Mouse (Mus musculus): ENCODE data around the gene Gm26897. TPM values are rescaled to one million over a fixed set of nuclear protein-coding genes. Genes with fewer than 3 reads are reported as not detected.

The Gm26897 gene
- polyA plus RNA-seq, 1 experiment = not detected

DNA sequence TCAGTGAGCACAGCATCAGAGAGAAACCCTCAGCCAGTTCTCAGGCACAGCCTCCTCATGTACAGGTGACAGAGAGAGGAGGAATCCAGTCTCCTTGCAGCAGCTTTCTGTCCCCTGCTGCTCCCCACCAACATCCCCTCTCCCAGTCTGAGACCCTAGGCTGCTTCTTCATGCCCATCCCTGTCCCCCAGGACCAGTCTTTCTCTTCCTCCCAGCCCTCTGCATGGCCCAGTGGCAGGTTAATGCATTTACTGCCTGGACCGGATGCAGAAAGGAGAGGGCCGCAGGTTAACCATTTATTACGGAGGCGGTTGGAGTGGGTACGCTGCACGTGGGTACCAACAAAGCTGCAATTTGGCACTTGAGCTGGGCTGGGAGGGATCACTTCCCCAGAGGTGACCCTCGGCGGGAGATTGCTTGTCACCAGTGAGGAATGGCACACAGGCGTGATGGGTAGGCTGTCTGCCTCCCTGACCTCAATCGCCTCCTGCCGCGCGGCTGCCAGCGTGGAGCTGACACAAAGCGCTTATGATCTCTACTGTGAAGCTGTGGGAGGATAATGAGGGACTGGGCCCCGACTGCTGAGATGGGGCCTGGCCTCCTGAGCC lies 3.1 kb upstream of the Gm26897 start:
- Histone ChIP-seq H3K4me3 (ENCODE audit: control insufficient read depth, low read depth, low read length) (no peak overlapping the region), H3K27ac (ENCODE audit: control insufficient read depth, insufficient read depth, low read depth, low read length) (no peak overlapping the region), H3K27me3 (ENCODE audit: control insufficient read depth, insufficient read depth, low read length) (no peaks in the 10 kb centered on the region), H3K4me1 (ENCODE audit: control insufficient read depth, insufficient read depth, low read length) (peaks cover 8% of the 10 kb centered on the region; the same call in 1 of the 2 replicates), H3K36me3 (ENCODE audit: control insufficient read depth, insufficient read depth, low read length) (no peaks in the 10 kb centered on the region)
- no peak for TF ChIP-seq POLR2A (IDR thresholded peaks at IDR 0.05; ENCODE audit: control insufficient read depth, low read depth, low read length)

DNA sequence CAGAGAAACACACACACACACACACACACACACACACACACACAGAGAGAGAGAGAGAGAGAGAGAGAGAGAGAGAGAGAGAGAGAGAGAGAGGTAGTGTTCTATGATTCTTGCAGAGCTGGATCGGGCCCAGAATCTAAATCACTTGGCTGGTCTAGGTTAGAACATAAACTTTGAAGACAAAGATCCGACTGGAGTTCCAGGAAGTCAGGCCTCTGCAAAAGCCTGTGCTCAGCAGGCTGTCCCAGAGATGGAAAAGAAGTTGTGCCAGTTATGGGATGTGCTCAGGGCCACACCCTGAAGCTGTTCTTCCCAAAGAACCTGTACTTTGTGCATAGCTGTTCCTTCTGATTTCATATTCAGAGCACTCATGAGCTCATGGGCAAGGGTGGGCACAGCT lies 1.5 kb upstream of the Gm26897 start:
- H3K27ac ChIP-seq (ENCODE audit: control insufficient read depth, insufficient read depth, low read depth, low read length) = no peak overlapping the region
- H3K36me3 ChIP-seq (ENCODE audit: control insufficient read depth, insufficient read depth, low read length) = no peaks in the 10 kb centered on the region
- H3K27me3 ChIP-seq (ENCODE audit: control insufficient read depth, insufficient read depth, low read length) = no peaks in the 10 kb centered on the region
- H3K4me3 ChIP-seq (ENCODE audit: control insufficient read depth, low read depth, low read length) = no peak overlapping the region
- TF ChIP-seq POLR2A (IDR thresholded peaks at IDR 0.05; ENCODE audit: control insufficient read depth, low read depth, low read length) (no peak), CTCF (IDR thresholded peaks at IDR 0.05; ENCODE audit: control insufficient read depth, insufficient read depth, insufficient replicate concordance, low read depth, low read length) (no peak)
- H3K4me1 ChIP-seq (ENCODE audit: control insufficient read depth, insufficient read depth, low read length) = peaks cover 8% of the 10 kb centered on the region; the same call in 1 of the 2 replicates

DNA sequence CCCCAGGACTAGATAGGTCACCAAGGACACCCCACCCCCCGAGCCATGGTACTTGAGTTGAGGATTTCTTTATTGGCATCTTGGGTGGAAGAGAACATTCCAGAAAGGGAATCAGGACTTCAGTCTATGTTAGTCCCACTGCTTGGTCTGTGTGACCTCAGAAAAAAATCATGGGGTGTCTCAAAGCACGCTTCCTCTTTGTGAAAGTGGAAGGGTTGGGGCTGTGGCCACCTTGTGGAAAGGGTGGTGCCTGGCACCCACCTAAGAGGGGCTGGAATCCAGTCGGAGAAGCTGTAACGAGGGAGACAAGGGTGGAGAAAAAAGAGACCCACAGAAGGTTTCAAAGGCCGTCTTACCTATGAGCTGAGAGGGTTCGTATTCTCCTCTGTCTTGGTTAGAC lies 5.8 kb downstream of the Gm26897 start:
- no peaks in the 10 kb centered on the region for H3K27me3 ChIP-seq (ENCODE audit: control insufficient read depth, insufficient read depth, low read length)
- TF ChIP-seq CTCF (IDR thresholded peaks at IDR 0.05; ENCODE audit: control insufficient read depth, insufficient read depth, insufficient replicate concordance, low read depth, low read length) (no peak), POLR2A (IDR thresholded peaks at IDR 0.05; ENCODE audit: control insufficient read depth, low read depth, low read length) (no peak)
- no peak overlapping the region for H3K27ac ChIP-seq (ENCODE audit: control insufficient read depth, insufficient read depth, low read depth, low read length)
- peaks cover under 1% of the 10 kb centered on the region; the same call in 1 of the 2 replicates for H3K4me1 ChIP-seq (ENCODE audit: control insufficient read depth, insufficient read depth, low read length)
- H3K36me3 ChIP-seq (ENCODE audit: control insufficient read depth, insufficient read depth, low read length) = no peaks in the 10 kb centered on the region
- H3K4me3 ChIP-seq (ENCODE audit: control insufficient read depth, low read depth, low read length) = no peak overlapping the region

GRCm38 (mm10) chr5:111740384-111741275 lies 6.9 kb downstream of the Gm26897 start:
- Histone ChIP-seq H3K4me3 (ENCODE audit: control insufficient read depth, low read depth, low read length) (no peak overlapping the region), H3K4me1 (ENCODE audit: control insufficient read depth, insufficient read depth, low read length) (no peaks in the 10 kb centered on the region), H3K36me3 (ENCODE audit: control insufficient read depth, insufficient read depth, low read length) (no peaks in the 10 kb centered on the region), H3K27me3 (ENCODE audit: control insufficient read depth, insufficient read depth, low read length) (no peaks in the 10 kb centered on the region), H3K27ac (ENCODE audit: control insufficient read depth, insufficient read depth, low read depth, low read length) (no peak overlapping the region)
- no peak for TF ChIP-seq POLR2A (IDR thresholded peaks at IDR 0.05; ENCODE audit: control insufficient read depth, low read depth, low read length)
- no peak for TF ChIP-seq CTCF (IDR thresholded peaks at IDR 0.05; ENCODE audit: control insufficient read depth, insufficient read depth, insufficient replicate concordance, low read depth, low read length)

DNA sequence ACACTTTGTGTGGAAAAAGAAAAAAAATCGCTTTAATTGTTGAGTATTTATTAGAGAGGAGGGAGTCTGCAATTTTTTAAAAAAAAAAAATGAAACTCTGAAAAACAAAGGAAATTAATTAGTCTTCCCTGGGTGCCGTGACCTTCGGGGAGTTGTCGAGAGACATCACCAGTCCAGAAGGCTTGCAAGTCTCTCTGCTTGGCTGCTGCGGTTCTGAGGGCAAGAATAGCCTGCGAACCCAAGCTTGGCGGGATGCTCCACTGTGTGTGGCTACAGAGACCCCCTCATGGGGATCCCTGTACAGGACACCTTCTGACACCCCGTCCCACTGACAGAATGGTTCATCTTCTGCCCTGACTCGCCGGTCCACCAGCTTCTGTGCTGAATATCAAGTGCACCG lies 7.6 kb downstream of the Gm26897 start:
- Histone ChIP-seq H3K27me3 (ENCODE audit: control insufficient read depth, insufficient read depth, low read length) (no peaks in the 10 kb centered on the region), H3K27ac (ENCODE audit: control insufficient read depth, insufficient read depth, low read depth, low read length) (no peak overlapping the region), H3K4me1 (ENCODE audit: control insufficient read depth, insufficient read depth, low read length) (no peaks in the 10 kb centered on the region), H3K36me3 (ENCODE audit: control insufficient read depth, insufficient read depth, low read length) (no peaks in the 10 kb centered on the region), H3K4me3 (ENCODE audit: control insufficient read depth, low read depth, low read length) (no peak overlapping the region)
- TF ChIP-seq CTCF (IDR thresholded peaks at IDR 0.05; ENCODE audit: control insufficient read depth, insufficient read depth, insufficient replicate concordance, low read depth, low read length) (no peak), POLR2A (IDR thresholded peaks at IDR 0.05; ENCODE audit: control insufficient read depth, low read depth, low read length) (no peak)

DNA sequence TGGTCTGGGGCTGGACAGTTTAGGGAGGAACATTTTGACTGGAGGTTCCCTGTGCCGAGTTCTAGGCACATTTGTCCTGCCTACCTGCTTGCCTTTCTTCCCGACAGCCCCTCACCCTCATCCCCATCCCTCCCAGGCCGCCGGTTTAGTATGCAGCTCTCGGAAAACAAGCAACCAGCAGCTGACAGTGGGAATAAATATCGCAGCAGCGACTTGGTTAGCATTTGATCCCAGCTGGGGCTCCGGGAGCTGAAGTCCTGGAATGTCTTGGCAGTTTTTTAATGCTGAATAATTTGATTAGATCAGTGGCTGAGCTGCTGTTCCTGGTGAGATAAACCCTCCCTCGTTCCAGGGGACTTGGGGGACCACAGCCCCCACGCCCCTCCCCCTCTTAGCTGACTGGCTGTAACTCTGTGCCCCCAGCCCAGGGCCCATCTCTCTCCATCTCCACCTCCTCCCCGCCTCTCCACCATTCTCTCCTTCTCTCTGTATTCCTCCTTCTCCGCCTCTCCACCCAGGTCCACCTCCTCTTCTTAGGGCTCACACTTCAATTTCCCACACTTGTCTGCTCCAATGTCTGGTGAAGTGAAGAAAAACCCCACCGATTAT lies 8.7 kb downstream of the Gm26897 start:
- Histone ChIP-seq H3K27me3 (ENCODE audit: control insufficient read depth, insufficient read depth, low read length) (no peaks in the 10 kb centered on the region), H3K36me3 (ENCODE audit: control insufficient read depth, insufficient read depth, low read length) (no peaks in the 10 kb centered on the region), H3K4me3 (ENCODE audit: control insufficient read depth, low read depth, low read length) (no peak overlapping the region), H3K4me1 (ENCODE audit: control insufficient read depth, insufficient read depth, low read length) (no peaks in the 10 kb centered on the region), H3K27ac (ENCODE audit: control insufficient read depth, insufficient read depth, low read depth, low read length) (no peak overlapping the region)
- no peak for TF ChIP-seq POLR2A (IDR thresholded peaks at IDR 0.05; ENCODE audit: control insufficient read depth, low read depth, low read length)
- TF ChIP-seq CTCF (IDR thresholded peaks at IDR 0.05; ENCODE audit: control insufficient read depth, insufficient read depth, insufficient replicate concordance, low read depth, low read length) = no peak

- TF ChIP-seq CTCF (IDR thresholded peaks at IDR 0.05; ENCODE audit: control insufficient read depth, insufficient read depth, insufficient replicate concordance, low read depth, low read length) (no peak), POLR2A (IDR thresholded peaks at IDR 0.05; ENCODE audit: control insufficient read depth, low read depth, low read length) (no peak)
- Histone ChIP-seq H3K4me3 (ENCODE audit: control insufficient read depth, low read depth, low read length) (no peak overlapping the region), H3K4me1 (ENCODE audit: control insufficient read depth, insufficient read depth, low read length) (no peaks in the 10 kb centered on the region), H3K27ac (ENCODE audit: control insufficient read depth, insufficient read depth, low read depth, low read length) (no peak overlapping the region), H3K36me3 (ENCODE audit: control insufficient read depth, insufficient read depth, low read length) (no peaks in the 10 kb centered on the region), H3K27me3 (ENCODE audit: control insufficient read depth, insufficient read depth, low read length) (no peaks in the 10 kb centered on the region)
Measured at GRCm38 (mm10) chr5:111749599-111749998, 15.9 kb downstream of the Gm26897 start.

All from testis, adult 2 months (tissue).